Mouse (Mus musculus) midbrain, postnatal 0 days (tissue): ENCODE results near the gene Cyp2t4. TPM values are rescaled to one million over a fixed set of nuclear protein-coding genes. Genes with fewer than 3 reads are reported as not detected.

Experiments
- ATAC-seq: fragments of 200-750 bp; cut with Nextera tagmentation; 2 replicates; pipeline ENCODE4 v1.8.0; 2017; ENCODE audit warnings: moderate number of reproducible peaks, mild to moderate bottlenecking, moderate TSS enrichment, moderate library complexity; ENCODE audit not compliant: low FRiP score
- DNase-seq: peaks from one replicate; pipeline ENCODE4 v3.0.0-alpha.2; 2015; ENCODE audit warnings: low spot score
- H3K27ac ChIP-seq: fragments of 300-500 bp; sonication (generic); 2 replicates; pipeline ENCODE4 v1.5.1; 2014; ENCODE audit warnings: low read depth, mild to moderate bottlenecking, low read length, mixed read lengths
- H3K27me3 ChIP-seq: fragments of 300-500 bp; sonication (generic); 2 replicates; pipeline ENCODE4 v1.6.1; 2014; ENCODE audit warnings: low read length, control low read depth, mixed read lengths; ENCODE audit not compliant: insufficient read depth
- H3K36me3 ChIP-seq: fragments of 300-500 bp; sonication (generic); 2 replicates; pipeline ENCODE4 v1.6.1; 2014; ENCODE audit warnings: low read length, control low read depth, mixed read lengths; ENCODE audit not compliant: insufficient read depth
- H3K4me1 ChIP-seq: fragments of 300-500 bp; sonication (generic); 2 replicates; pipeline ENCODE4 v1.6.1; 2014; ENCODE audit warnings: mild to moderate bottlenecking, control low read depth, antibody characterized with exemption, low read length, mixed read lengths; ENCODE audit not compliant: insufficient read depth
- H3K4me2 ChIP-seq: fragments of 300-500 bp; sonication (generic); 2 replicates; pipeline ENCODE4 v1.6.1; 2014; ENCODE audit warnings: low read depth, mild to moderate bottlenecking, low read length, mixed read lengths; ENCODE audit not compliant: poor library complexity, severe bottlenecking
- H3K4me3 ChIP-seq: fragments of 300-500 bp; sonication (generic); 2 replicates; pipeline ENCODE4 v1.5.1; 2014; ENCODE audit warnings: low read depth, mild to moderate bottlenecking, low read length, moderate library complexity
- H3K9ac ChIP-seq: fragments of 300-500 bp; sonication (generic); replicated peaks from 2 replicates; pipeline ENCODE4 v1.6.1; 2014; ENCODE audit warnings: mild to moderate bottlenecking, low read length, moderate library complexity, mixed read lengths; ENCODE audit not compliant: poor library complexity, severe bottlenecking
- H3K9me3 ChIP-seq: fragments of 300-500 bp; sonication (generic); 2 replicates; pipeline ENCODE4 v1.6.1; 2016; ENCODE audit warnings: low read length, control low read depth
- CTCF ChIP-seq: IDR thresholded peaks from 2 replicates; pipeline ENCODE4 v1.5.1; 2016; ENCODE audit warnings: antibody characterized with exemption, mild to moderate bottlenecking
- WGBS: fragments of 180-500 bp; shearing (Covaris S2); extraction: QIAGEN DNeasy Blood & Tissue Kit; methylation state at CpG from one replicate; pipeline ENCODE4 v1.1.7; 2014; 5-methylcytosine and 5-hydroxymethylcytosine counted together
- microRNA counts: library from miRNA; unstranded; fragments of <30 nt; microRNA quantifications from one replicate; lab custom pipeline; 2015
- microRNA-seq: library from miRNA; unstranded; fragments of <30 nt; microRNA quantifications from one replicate; pipeline ENCODE4, GENCODE M21; 2016; ENCODE audit warnings: borderline number of aligned reads
- polyA plus RNA-seq: library from polyadenylated mRNA; unstranded; fragments of >200 nt; fragmentation: Nextera tagmentation; extraction: Ambion mirVana; gene quantifications from 2 replicates; pipeline ENCODE4 v1.2.1, GENCODE M21; 2015
- total RNA-seq: library from RNA; depleted of rRNA; stranded (reverse); fragments of >200 nt; gene quantifications from 2 replicates; pipeline ENCODE4 v1.2.3, GENCODE M21; 2014; rRNA removed

Cyp2t4 gene
- total and polyA plus RNA-seq, 2 experiments from 2014 or later = 0.30 TPM; not detected in 1

GRCm38 (mm10) chr7:27203730-27204449 lies 50.4 kb downstream of the Cyp2t4 start:
- DNase-seq (no peak), ATAC-seq (no peak)
- no peak for TF ChIP-seq CTCF
- Histone ChIP-seq H3K9ac (no peak overlapping the region), H3K4me3 (no peak overlapping the region), H3K4me1 (no peaks in the 10 kb centered on the region), H3K9me3 (no peaks in the 10 kb centered on the region), H3K27ac (no peak overlapping the region), H3K4me2 (no peak overlapping the region), H3K36me3 (peaks cover 42% of the 10 kb centered on the region), H3K27me3 (no peaks in the 10 kb centered on the region)
- WGBS = 97% methylated on average over 8 of the region's 8 CpGs

MicroRNA genes within 50 kb of the gene (microRNA counts, 519-probe panel; counts per million panel counts)
- 528 counts per million, percentile 58 among the panel's probes with 10 or more counts for microRNA mmu-miR-1191 (lab: Ali Mortazavi, UCI)

Small RNA genes within 50 kb of the gene (microRNA-seq; reads per million reads assigned to microRNA genes)
- gene Mir1191 = 2.0 reads per million
- gene Mir3101 = not detected

Other genes starting within 250 kb of the Cyp2t4 start
- not detected in 2 replicates for gene Cyp2a22, start 214.3 kb upstream of the Cyp2t4 start, total RNA-seq
- not detected in 2 replicates for gene Cyp2a22, start 214.3 kb upstream of the Cyp2t4 start, polyA plus RNA-seq
- gene Cyp2a12, start 124.6 kb upstream of the Cyp2t4 start, total RNA-seq = not detected in 2 replicates
- gene Cyp2a12, start 124.6 kb upstream of the Cyp2t4 start, polyA plus RNA-seq = not detected in 2 replicates
- 0.55 and 0.57 TPM in 2 replicates for gene Cyp2f2, start 33.8 kb upstream of the Cyp2t4 start, total RNA-seq
- gene Cyp2f2, start 33.8 kb upstream of the Cyp2t4 start, polyA plus RNA-seq = 0.32 and 0.39 TPM in 2 replicates
- gene Egln2, start 13.1 kb downstream of the Cyp2t4 start, total RNA-seq = 104 and 116 TPM in 2 replicates
- gene Egln2, start 13.1 kb downstream of the Cyp2t4 start, polyA plus RNA-seq = 80.7 and 85.6 TPM in 2 replicates
- gene Rab4b, start 25.2 kb downstream of the Cyp2t4 start, total RNA-seq = 60.5 and 65.6 TPM in 2 replicates
- 138 and 142 TPM in 2 replicates for gene Rab4b, start 25.2 kb downstream of the Cyp2t4 start, polyA plus RNA-seq
- 2.0 TPM in 1 of 2 replicates, not detected in the other for gene Gm21983, start 27.4 kb downstream of the Cyp2t4 start, total RNA-seq
- not detected in 2 replicates for gene Gm21983, start 27.4 kb downstream of the Cyp2t4 start, polyA plus RNA-seq
- 4.3 and 20.6 TPM in 2 replicates for gene Mia, start 27.4 kb downstream of the Cyp2t4 start, total RNA-seq
- 17.6 and 20.4 TPM in 2 replicates for gene Mia, start 27.4 kb downstream of the Cyp2t4 start, polyA plus RNA-seq
- gene BC024978, start 42.1 kb downstream of the Cyp2t4 start, total RNA-seq = 5.9 and 8.7 TPM in 2 replicates
- 2.3 and 2.8 TPM in 2 replicates for gene BC024978, start 42.1 kb downstream of the Cyp2t4 start, polyA plus RNA-seq
- gene Snrpa, start 42.6 kb downstream of the Cyp2t4 start, total RNA-seq = 138 and 142 TPM in 2 replicates
- gene Snrpa, start 42.6 kb downstream of the Cyp2t4 start, polyA plus RNA-seq = 147 and 151 TPM in 2 replicates
- 15.3 and 17.3 TPM in 2 replicates for gene Itpkc, start 74.9 kb downstream of the Cyp2t4 start, total RNA-seq
- gene Itpkc, start 74.9 kb downstream of the Cyp2t4 start, polyA plus RNA-seq = 4.7 and 5.4 TPM in 2 replicates
- gene Coq8b, start 79.3 kb downstream of the Cyp2t4 start, total RNA-seq = 24.8 and 26.0 TPM in 2 replicates
- 15.1 and 16.7 TPM in 2 replicates for gene Coq8b, start 79.3 kb downstream of the Cyp2t4 start, polyA plus RNA-seq
- 111 and 147 TPM in 2 replicates for gene Numbl, start 104.7 kb downstream of the Cyp2t4 start, total RNA-seq
- gene Numbl, start 104.7 kb downstream of the Cyp2t4 start, polyA plus RNA-seq = 59.8 and 60.9 TPM in 2 replicates
- 25.3 and 44.3 TPM in 2 replicates for gene Ltbp4, start 184.0 kb downstream of the Cyp2t4 start, total RNA-seq
- gene Ltbp4, start 184.0 kb downstream of the Cyp2t4 start, polyA plus RNA-seq = 13.6 and 16.0 TPM in 2 replicates
- 36.3 and 42.7 TPM in 2 replicates for gene Shkbp1, start 202.3 kb downstream of the Cyp2t4 start, total RNA-seq
- 24.1 and 25.1 TPM in 2 replicates for gene Shkbp1, start 202.3 kb downstream of the Cyp2t4 start, polyA plus RNA-seq
- gene Gm20479, start 203.7 kb downstream of the Cyp2t4 start, total RNA-seq = not detected in 2 replicates
- gene Gm20479, start 203.7 kb downstream of the Cyp2t4 start, polyA plus RNA-seq = not detected in 2 replicates